Mouse (Mus musculus) testis, adult 2 months (tissue): ENCODE data around the gene Ndel1.

Experiments used
- CTCF ChIP-seq: fragments of 200-500 bp; IDR thresholded peaks from 2 replicates; pipeline ENCODE4 v1.5.1; 2012; ENCODE audit warnings: low read depth, mild to moderate bottlenecking, inconsistent platforms, low read length, moderate library complexity; ENCODE audit not compliant: control insufficient read depth, insufficient read depth, insufficient replicate concordance
- POLR2A ChIP-seq: fragments of 200-500 bp; IDR thresholded peaks from 2 replicates; pipeline ENCODE4 v1.6.1; 2012; ENCODE audit warnings: low read depth, mild to moderate bottlenecking, inconsistent platforms, low read length, moderate library complexity; ENCODE audit not compliant: control insufficient read depth

- TF ChIP-seq POLR2A = no peak
- TF ChIP-seq CTCF = no peak
Observed at GRCm38 (mm10) chr11:68900519-68901350, 29.1 kb upstream of the Ndel1 start.
